Mouse (Mus musculus) embryo, embryonic 10.5 days (tissue): ENCODE measurements around the gene 1810055G02Rik.

ENCODE experiments used
- DNase-seq: peaks from one replicate; pipeline ENCODE4 v3.0.0-alpha.2; 2015; ENCODE audit warnings: low spot score

The 1810055G02Rik gene

DNA sequence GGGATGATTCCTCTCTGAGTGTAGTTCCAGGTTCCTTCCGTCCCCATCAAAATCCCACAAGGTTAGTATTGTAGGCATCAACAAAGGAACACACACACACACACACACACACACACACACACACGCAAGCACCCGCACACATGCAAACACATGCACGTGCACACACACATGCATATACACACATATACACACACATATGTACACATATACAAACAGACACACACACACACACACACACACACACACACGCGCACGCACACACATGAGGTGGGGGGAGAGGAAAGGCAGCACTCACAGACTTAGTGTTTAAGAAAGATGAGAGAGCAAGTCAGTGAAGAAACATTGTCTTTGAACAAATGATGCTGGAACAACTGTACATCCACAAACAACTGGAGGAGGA, 35.3 kb downstream of the 1810055G02Rik start:
- peak; percentile 27 for DNase-seq

DNA sequence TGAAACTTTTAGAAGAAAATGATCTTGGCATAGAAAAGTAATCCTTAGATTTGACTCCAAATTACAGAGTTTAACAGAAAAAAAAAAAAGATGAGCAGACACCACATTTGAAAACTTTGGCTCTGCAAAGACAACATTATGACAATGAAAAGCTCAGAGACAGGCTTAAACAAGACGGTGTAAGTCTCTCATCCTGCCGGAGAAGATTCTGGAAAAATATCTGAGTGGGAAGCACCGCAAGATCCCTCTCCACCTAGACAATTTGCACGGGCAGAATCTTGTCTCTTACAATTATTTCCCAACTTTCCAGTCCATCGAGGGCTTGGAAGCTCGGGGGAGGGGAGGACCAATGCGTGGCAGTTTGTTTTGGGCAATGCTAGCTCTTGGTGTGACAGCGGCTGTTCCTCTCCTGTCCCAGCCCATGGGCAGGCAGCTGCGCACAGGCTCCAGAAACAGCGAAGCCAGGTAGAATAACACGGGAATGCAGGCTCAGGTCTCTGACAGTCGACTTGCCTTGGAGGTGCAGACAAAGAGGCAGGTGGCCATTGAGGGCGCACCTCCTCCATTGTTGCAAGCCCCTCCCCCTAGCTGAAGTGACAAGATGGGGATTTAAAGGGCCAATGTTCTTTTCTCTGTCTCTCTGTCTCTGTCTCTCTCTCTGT, 35.9 kb downstream of the 1810055G02Rik start:
- peak; percentile 81 for DNase-seq

DNA sequence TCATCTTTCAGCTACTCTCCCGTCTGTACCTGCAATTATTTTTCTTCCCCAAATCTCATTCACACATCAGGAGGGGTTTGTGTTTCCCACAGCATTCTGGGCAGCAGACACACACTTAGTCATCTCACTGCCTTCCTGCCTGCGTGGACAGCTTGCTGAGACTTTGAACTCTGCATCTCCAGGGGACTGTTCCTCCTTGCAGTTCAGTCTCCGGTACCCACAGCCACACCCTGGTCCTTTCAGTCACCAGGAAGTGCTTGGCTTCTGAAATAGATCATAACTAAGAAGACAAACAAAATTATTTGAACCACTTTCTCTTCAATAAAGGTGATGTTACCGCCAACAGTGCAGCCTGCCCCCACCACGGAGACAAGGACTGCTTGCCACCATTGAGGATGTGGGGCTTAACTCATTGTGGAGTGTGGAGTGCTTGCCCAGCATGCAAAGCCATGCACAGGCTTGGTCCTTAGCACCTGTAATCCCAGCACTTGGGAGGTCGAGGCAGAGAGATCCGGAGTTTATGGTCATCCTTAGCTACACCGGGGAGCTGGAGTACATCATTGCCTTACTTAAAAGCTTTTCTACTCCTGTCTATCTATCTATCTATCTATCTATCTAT, 44.6 kb downstream of the 1810055G02Rik start:
- no peak for DNase-seq

DNA sequence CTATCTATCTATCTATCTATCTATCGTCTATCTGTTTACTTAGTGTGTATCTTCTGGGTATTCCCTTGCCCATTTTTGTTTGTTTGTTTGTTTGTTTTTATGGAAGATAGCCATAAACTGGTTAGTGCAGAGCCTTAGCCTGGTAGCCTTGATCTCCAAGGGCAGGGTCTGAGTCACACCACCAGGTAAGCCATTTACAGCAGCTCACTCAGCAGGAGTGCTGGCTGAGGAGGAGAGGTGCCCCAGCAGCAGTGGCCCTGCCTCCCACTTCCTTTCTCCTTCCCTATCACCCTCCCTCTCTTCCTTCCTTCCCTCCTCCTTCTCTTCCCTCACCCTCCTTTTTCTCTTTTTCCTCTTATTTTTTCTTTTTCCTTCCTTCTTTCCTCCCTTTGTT, 45.1 kb downstream of the 1810055G02Rik start:
- no peak for DNase-seq

DNA sequence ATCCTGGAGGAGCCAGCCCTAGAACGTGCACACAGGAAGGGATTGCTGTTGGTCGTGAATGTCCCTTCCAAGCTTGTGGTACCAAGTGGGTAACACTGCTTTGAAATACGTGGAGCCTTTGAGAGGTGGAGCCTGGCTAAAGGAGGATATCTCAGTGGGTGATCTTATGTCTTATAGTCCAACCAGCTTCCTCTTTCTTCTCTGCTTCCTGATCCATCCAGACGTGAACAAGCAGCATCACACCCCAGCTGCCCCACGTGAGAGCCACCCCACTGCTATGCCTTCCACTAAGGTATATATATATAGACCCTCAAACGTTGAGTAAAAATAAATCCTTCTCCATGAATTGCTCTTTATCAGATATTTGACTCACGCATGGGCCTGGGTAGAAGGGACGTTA, 45.6 kb downstream of the 1810055G02Rik start:
- no peak for DNase-seq

DNA sequence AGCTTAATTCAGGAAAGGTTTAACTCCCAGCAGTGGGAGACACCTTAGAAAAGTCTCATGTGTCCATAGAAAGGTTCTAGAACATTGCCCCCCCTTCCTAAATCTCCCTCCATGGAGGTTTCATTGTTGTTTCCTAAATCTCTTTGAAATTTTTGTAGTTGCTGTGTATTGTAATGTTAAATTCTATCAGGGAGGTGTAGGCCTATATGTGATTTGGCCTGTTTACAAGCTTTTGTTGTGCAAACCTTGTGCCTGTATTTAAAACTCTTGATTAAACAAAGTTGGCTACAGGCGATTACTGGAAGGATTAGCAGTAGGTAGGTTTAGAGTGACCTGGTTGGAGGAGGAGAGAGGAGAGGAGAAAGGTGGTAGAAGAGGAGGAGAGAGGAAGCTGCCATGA, 49.8 kb downstream of the 1810055G02Rik start:
- no peak for DNase-seq

DNA sequence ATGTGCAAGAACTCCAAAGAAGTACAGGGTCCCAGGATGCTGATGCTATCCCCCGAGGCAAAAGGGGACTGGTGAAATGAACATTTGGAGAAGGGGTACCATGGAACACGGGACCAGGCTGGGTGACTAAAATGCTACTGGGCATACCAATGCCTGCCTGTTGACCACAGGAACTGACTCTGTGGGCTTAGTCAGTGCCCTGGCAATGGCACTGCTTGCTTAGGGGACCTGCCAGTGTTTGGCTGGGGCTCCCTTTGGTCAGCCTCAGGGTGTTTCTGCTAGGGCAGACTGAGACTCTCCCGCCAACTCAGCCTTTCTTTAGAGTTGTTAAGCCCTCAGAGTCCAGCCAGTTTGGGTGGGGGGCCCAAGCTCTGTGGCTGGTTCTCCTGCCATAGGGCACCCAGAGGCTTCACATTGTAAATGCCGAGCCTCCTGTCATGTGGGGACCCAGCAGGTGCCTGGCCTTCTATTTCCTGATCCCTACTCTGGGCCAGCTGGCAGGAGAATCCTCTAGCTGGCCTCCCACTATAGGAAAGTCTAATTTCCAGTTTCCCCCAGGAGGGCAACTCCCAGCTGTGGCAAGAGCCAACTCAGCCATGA, 57.2 kb downstream of the 1810055G02Rik start:
- no peak for DNase-seq

DNA sequence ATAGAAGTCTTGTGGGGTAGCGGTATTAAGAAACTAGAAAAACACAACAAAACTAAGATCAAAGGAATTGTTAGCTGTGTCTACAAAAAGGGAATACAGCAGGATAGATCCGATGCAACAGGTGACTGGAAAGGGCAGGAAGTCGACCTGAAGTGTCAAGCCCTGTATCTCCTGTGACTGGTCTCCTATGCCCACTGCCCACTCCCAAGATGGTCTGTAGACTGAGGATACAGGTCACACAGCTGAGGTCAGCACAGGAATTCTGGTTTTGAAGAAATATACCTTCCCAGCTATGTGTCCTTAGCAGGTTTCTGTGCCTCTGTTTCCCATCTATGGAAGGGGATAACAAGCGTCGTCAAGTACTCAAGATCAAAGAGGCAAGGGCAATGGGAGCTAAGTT, 58.3 kb downstream of the 1810055G02Rik start:
- no peak for DNase-seq

DNA sequence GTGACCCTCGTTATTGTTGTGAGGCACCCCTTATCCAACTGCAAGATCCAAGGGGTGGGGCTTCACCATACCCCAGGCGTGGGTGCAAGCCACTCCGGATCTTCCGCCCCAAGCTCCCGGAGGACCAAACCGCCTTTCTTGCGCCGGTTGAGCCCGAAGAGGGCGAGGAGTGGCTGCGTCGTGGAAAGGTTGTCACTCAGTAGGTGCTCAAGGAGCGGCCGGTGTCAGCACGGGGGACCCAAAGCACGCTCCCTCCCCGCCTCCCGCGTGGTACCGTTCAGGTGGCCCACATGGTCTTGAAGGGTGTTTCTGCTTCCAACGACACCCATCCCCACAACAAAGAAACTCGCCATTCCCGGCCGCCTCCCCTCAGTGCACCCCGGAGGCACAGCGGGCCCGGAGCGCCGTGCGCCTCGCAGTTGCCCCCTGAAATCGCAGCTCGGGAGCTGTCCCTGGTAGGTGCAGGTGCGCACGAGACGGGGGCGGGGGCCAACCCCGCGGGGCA, 59.2 kb downstream of the 1810055G02Rik start, which contains the start of gene Kmt5b:
Gene Kmt5b (plus strand): TSS at position 146 of the 505 bp plus-strand sequence.
- peak; percentile 65 for DNase-seq
